Mouse (Mus musculus): ENCODE results near the gene Misp.

The Misp gene

GRCm38 (mm10) chr10:79819606-79820005, 1.2 kb upstream of the Misp start:
- ATAC-seq (ENCODE audit: insufficient number of reproducible peaks, low FRiP score, low TSS enrichment) = no peak

DNA sequence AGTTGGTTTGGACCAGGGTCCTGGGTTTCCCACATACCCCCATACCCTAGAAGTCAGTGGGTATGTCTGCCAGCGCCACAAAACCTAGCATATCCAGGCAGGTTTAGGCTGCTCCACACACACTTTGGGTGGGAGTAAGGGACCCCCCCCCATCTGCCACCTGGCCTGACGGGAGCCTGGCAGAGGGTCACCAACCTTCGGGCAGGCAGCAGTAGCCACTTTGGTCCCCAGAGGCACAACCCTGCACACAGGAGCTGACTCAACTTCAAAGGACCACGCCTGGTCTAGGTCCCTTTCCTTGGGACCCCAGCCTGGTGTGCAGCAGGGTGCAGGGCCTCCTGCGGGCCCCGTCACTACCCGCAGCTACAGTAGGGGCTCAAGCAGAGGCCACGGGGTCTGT, 512 bp upstream of the Misp start:
- ATAC-seq (ENCODE audit: insufficient number of reproducible peaks, low FRiP score, low TSS enrichment) = no peak

DNA sequence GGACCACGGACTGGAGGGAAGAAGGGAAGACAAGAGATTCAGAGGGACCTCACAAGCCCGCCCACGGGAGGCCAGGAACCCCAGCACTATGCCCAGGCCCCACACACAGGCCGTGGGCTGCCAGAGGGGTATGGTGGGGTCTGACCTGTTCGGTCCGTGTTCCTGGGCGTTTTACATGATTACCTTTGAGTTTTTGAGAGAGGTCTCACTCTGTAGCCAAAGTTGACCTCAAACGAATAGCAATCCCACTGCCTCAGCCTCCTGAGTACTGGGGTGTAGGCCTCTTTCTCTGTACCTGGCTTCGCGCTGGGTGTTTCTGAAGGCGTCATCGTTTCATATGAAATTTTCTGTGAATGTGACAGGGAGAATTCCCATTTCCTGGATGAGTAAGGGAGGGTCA, 942 bp downstream of the Misp start:
- ATAC-seq (ENCODE audit: insufficient number of reproducible peaks, low FRiP score, low TSS enrichment) = no peak

- no peak for ATAC-seq (ENCODE audit: insufficient number of reproducible peaks, low FRiP score, low TSS enrichment)
These were observed 1.6 kb downstream of the Misp start for GRCm38 (mm10) chr10:79822372-79822771.

GRCm38 (mm10) chr10:79823011-79823410, 2.2 kb downstream of the Misp start:
- no peak for ATAC-seq (ENCODE audit: insufficient number of reproducible peaks, low FRiP score, low TSS enrichment)

DNA sequence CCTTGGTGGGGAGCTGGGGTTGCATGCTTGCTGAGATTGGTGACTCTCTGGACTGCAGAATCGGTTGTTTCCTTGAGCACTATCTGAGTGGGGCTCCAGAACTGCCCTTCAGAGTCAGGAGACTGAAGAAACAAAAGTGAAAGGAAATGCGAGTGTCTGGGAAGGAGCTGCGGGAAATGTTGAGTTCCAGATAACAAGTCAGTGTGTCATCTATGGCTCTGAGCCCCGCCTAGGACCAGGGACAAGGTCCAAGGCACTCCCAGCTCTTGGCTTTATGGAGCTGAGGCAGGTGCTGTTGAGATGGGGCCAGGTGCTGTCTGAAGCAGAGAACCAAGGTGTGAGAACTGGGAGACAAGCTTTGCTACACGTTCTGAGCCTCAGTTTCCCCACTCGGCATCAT, 3.6 kb downstream of the Misp start:
- no peak for ATAC-seq (ENCODE audit: insufficient number of reproducible peaks, low FRiP score, low TSS enrichment)

GRCm38 (mm10) chr10:79831583-79831982, 10.8 kb downstream of the Misp start:
- ATAC-seq (ENCODE audit: insufficient number of reproducible peaks, low FRiP score, low TSS enrichment) = no peak

DNA sequence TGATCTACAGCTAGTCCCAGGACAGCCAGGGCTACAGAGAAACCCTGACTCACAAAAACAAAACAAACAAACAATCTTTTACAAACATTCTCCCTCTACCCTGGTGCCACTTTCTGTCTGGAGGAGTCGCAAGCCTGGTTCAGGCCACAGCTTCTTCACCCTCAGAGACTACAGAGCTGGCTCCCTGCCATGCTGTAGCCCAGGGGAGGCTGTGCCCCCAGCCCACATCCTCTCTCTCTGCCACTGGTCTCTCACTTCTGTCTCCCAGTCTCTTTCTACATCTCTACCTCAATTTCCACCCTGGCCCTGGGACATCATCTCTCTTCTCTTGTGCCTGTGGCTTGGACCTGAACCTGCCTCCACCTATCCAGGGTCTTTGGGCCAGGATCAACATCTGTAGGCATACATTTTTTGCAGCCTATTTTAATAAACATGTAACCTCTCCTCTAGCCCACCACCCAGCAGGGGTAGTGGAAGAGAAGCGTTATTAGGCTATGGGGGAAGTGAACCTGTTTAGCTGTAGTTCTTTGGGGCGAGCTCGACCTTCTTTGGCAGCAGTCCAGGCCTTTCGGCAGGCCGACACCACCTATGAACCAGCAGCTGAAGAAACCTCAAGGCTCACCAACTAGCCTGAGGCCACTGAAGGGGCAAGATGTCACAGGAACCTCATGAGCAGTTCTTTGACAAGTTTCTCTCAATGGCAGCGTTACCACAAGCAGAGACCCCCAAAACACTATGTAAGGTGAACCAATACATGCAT, 11.4 kb downstream of the Misp start:
- no peak for ATAC-seq (ENCODE audit: insufficient number of reproducible peaks, low FRiP score, low TSS enrichment)

- no peak for ATAC-seq (ENCODE audit: insufficient number of reproducible peaks, low FRiP score, low TSS enrichment)
These were observed 12.0 kb downstream of the Misp start for GRCm38 (mm10) chr10:79832786-79833181.

DNA sequence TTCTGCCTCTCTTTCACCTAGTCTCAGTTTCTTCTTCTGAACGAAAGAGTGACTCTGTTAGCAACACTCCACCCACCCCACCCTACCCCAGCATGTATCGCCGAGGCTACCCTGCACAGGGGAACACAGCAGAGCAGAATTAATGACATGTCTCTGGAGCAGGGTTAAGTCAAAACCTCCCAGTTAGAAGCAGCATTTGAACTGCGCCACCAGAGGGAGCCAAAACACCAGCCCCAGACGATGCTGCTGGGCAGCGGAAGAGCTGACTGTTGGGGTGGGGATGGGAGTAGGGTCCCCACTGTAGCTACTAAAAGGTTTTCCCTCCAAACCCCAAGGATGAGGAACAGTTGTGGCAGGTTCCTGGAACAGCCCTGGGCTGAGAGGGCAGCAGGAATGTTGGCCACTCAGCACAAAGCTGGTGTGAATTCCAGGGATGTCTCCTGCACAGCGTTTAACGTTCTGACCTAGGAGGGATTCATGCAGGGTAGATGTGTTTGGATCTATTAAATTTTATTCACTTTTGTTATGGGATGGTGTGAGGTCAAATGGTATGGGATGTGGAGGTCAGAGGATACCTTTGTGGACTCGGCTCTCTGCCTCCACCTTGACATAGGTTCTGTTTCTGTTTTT, 14.1 kb downstream of the Misp start:
- peak; percentile 64; the same call in 1 of the 2 replicates for ATAC-seq (ENCODE audit: insufficient number of reproducible peaks, low FRiP score, low TSS enrichment)

GRCm38 (mm10) chr10:79836918-79837317, 16.1 kb downstream of the Misp start:
- no peak for ATAC-seq (ENCODE audit: insufficient number of reproducible peaks, low FRiP score, low TSS enrichment)

- no peak for ATAC-seq (ENCODE audit: insufficient number of reproducible peaks, low FRiP score, low TSS enrichment)
These were observed 17.4 kb downstream of the Misp start for GRCm38 (mm10) chr10:79838151-79838550.

GRCm38 (mm10) chr10:79840091-79840490, 19.3 kb downstream of the Misp start:
- no peak for ATAC-seq (ENCODE audit: insufficient number of reproducible peaks, low FRiP score, low TSS enrichment)

DNA sequence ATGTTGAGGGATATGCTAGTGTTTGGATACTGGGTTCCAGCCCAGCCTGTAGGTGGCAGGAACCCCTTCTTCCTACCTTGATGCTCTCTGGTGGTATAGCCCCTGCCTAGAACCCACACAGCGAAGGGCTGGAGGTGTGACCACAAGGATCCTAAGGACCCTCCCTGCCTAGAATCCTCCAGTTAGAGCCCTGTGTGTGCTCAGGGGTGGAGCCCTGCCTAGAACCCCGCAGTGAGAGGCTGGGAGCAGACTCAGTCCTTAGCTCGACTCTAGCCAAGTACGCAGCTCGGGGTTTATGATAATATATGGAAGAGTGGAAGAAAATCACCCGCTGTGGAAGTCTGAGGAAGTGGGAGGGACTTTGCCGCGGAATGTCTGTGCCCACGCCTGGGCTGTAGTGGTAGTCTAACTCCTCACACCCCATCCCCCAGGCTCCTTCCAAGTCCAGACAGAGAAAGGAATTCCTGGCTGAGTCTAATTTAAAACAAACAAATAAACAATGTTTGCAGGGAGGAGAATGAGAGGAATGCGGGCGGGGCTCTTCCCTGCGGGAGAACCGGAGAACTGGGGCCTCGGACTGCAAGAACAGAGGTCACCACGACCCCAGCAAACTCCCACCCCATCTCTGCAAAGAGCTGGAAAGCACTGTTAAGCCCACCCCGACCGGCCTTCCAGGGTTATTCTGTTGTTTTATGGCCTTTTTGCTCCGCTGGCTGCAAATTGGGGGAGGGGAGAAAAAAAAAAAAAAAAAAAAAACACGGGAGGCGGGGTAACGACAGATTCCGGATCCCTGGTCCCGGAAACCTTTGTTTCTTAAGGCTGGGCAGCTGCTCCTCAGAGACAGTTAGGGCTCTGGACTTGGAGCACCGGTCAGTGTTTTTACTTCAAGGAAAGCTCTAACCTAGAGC, 20.1 kb downstream of the Misp start:
- ATAC-seq (ENCODE audit: insufficient number of reproducible peaks, low FRiP score, low TSS enrichment) = peak; percentile 80

GRCm38 (mm10) chr10:79842322-79842721, 21.5 kb downstream of the Misp start:
- ATAC-seq (ENCODE audit: insufficient number of reproducible peaks, low FRiP score, low TSS enrichment) = no peak

DNA sequence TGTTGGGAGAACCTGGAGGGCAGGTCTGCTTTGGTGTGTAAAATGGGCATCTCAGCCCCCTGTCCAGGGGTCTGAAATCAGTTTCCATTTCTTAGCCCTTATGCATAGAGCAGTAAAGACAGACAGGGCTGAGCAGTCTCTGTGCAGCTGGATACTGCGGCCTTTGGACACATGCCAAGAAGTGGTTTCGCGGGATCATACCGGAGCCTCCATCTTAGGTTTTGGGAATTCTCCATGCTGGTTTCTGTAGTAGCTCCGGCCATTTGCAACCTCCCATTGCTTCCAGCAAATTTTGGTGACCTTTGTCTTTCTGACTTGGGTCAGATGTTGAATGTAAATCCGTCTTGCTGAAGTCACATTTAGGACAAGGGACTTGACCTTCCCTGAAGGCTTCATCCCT, 22.7 kb downstream of the Misp start:
- no peak for ATAC-seq (ENCODE audit: insufficient number of reproducible peaks, low FRiP score, low TSS enrichment)

GRCm38 (mm10) chr10:79846553-79846952, 25.8 kb downstream of the Misp start:
- no peak for ATAC-seq (ENCODE audit: insufficient number of reproducible peaks, low FRiP score, low TSS enrichment)

DNA sequence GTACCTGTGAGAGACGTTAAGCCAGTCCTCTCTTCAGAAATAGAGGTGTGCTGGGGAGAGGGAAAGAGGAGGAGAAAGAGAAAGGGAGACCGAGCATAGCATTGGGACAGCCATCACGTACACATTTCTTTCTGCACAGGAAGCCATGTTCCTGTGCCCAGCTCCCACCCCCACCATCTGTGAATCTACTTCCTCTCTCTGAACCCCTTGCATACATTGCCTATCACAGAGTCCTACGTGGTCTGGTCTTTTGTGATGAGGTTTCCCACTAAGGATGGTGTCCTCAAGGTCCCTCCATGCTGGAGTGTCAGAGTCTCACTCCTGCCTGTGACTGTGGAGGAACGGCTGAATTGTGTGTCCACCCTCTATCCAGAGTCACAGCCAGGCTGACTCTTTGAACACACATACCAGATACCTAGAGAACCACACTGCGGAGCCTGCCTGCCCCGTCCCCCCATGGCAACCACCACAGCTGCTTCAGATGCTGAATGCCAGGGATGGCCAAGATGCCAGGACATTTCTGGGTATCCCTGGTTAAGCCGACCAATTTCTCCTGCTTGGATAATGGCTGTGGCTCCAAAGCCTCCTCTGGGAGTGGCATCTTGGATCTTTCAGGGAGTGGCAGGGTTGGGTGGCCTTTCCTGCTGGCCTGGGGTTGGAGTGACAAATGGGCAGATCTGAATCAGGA, 29.3 kb downstream of the Misp start:
- ATAC-seq (ENCODE audit: insufficient number of reproducible peaks, low FRiP score, low TSS enrichment) = no peak

- no peak for ATAC-seq (ENCODE audit: insufficient number of reproducible peaks, low FRiP score, low TSS enrichment)
These were observed 30.9 kb downstream of the Misp start for GRCm38 (mm10) chr10:79851653-79852052.

- ATAC-seq (ENCODE audit: insufficient number of reproducible peaks, low FRiP score, low TSS enrichment) = no peak
These were observed 31.5 kb downstream of the Misp start for GRCm38 (mm10) chr10:79852107-79852789.
